Mouse (Mus musculus): ENCODE results near the gene Mphosph9. TPM values are rescaled to one million over a fixed set of nuclear protein-coding genes. Genes with fewer than 3 reads are reported as not detected.

Gene Mphosph9
- total RNA-seq, 2 experiments from 2014 or later: 17.9 to 26.7 TPM

GRCm38 (mm10) chr5:124241686-124242444 is 85.9 kb downstream of the Mphosph9 start:
- intact Hi-C loops (cut with DNase I): no loop called here
- DNase-seq: no peak

- intact Hi-C loops (cut with DNase I): no loop called here
- DNase-seq: no peak
Measured at GRCm38 (mm10) chr5:124240841-124241685, 86.7 kb downstream of the Mphosph9 start.

GRCm38 (mm10) chr5:124236180-124236579 is 91.6 kb downstream of the Mphosph9 start:
- DNase-seq: no peak
- intact Hi-C loops (cut with DNase I): no loop called here

- intact Hi-C loops (cut with DNase I): no loop called here
- no peak for DNase-seq
Measured at GRCm38 (mm10) chr5:124234778-124235177, 93.0 kb downstream of the Mphosph9 start.

GRCm38 (mm10) chr5:124233874-124234661 is 93.7 kb downstream of the Mphosph9 start:
- no peak for DNase-seq
- intact Hi-C loops (cut with DNase I): no loop called here

GRCm38 (mm10) chr5:124233144-124233465 is 94.7 kb downstream of the Mphosph9 start:
- intact Hi-C loops (cut with DNase I): no loop called here

GRCm38 (mm10) chr5:124232360-124233143 is 95.2 kb downstream of the Mphosph9 start:
- DNase-seq: no peak
- intact Hi-C loops (cut with DNase I): no loop called here

More at GRCm38 (mm10) chr5:124233144-124233465, 94.7 kb downstream of the Mphosph9 start:
- DNase-seq: no peak

- no peak for DNase-seq
- intact Hi-C loops (cut with DNase I): no loop called here
Measured at GRCm38 (mm10) chr5:124230461-124230860, 97.3 kb downstream of the Mphosph9 start.

GRCm38 (mm10) chr5:124227193-124227592 is 100.6 kb downstream of the Mphosph9 start:
- DNase-seq: no peak
- intact Hi-C loops (cut with DNase I): no loop called here

- DNase-seq: no peak
- intact Hi-C loops (cut with DNase I): no loop called here
Measured at GRCm38 (mm10) chr5:124226494-124226893, 101.3 kb downstream of the Mphosph9 start.

GRCm38 (mm10) chr5:124225891-124226290 is 101.9 kb downstream of the Mphosph9 start:
- intact Hi-C loops (cut with DNase I): no loop called here
- DNase-seq: no peak

GRCm38 (mm10) chr5:124224321-124225092 is 103.3 kb downstream of the Mphosph9 start:
- intact Hi-C loops (cut with DNase I): no loop called here

GRCm38 (mm10) chr5:124223574-124223973 is 104.2 kb downstream of the Mphosph9 start:
- intact Hi-C loops (cut with DNase I): no loop called here
- no peak for DNase-seq

More at GRCm38 (mm10) chr5:124224321-124225092, 103.3 kb downstream of the Mphosph9 start:
- DNase-seq: peak; percentile 28

GRCm38 (mm10) chr5:124222696-124223095 is 105.1 kb downstream of the Mphosph9 start:
- intact Hi-C loops (cut with DNase I): no loop called here
- no peak for DNase-seq

- DNase-seq: no peak
- intact Hi-C loops (cut with DNase I): no loop called here
Measured at GRCm38 (mm10) chr5:124221736-124222040, 106.1 kb downstream of the Mphosph9 start.

GRCm38 (mm10) chr5:124221037-124221735 is 106.6 kb downstream of the Mphosph9 start:
- peak; percentile 41 for DNase-seq
- intact Hi-C loops (cut with DNase I): no loop called here

GRCm38 (mm10) chr5:124220551-124220950 is 107.2 kb downstream of the Mphosph9 start:
- intact Hi-C loops (cut with DNase I): no loop called here

GRCm38 (mm10) chr5:124219431-124219830 is 108.3 kb downstream of the Mphosph9 start:
- no peak for DNase-seq
- intact Hi-C loops (cut with DNase I): no loop called here

More at GRCm38 (mm10) chr5:124220551-124220950, 107.2 kb downstream of the Mphosph9 start:
- DNase-seq: no peak

GRCm38 (mm10) chr5:124218986-124219385 is 108.8 kb downstream of the Mphosph9 start:
- intact Hi-C loops (cut with DNase I): no loop called here

More at GRCm38 (mm10) chr5:124218986-124219385, 108.8 kb downstream of the Mphosph9 start:
- DNase-seq: no peak

All from left cerebral cortex, postnatal 4 days (tissue).